Mouse (Mus musculus) CD4-positive, CD25-positive, alpha-beta regulatory T cell, adult 9 weeks (primary cell): ENCODE results near the gene Gm8108. TPM values are rescaled to one million over a fixed set of nuclear protein-coding genes. Genes with fewer than 3 reads are reported as not detected.

Experiments
- polyA plus RNA-seq: library from polyadenylated mRNA; unstranded; fragments of 100-300 nt; shearing (Covaris generic); gene quantifications from one replicate; pipeline ENCODE4 v1.2.1, GENCODE M21; 2017

The Gm8108 gene
- 0.79 TPM for polyA plus RNA-seq

GRCm38 (mm10) chr14:4110426-4110825, at the start of gene Gm8108:
TSS of gene Gm8108 (plus strand) at chr14:4110526.

DNA sequence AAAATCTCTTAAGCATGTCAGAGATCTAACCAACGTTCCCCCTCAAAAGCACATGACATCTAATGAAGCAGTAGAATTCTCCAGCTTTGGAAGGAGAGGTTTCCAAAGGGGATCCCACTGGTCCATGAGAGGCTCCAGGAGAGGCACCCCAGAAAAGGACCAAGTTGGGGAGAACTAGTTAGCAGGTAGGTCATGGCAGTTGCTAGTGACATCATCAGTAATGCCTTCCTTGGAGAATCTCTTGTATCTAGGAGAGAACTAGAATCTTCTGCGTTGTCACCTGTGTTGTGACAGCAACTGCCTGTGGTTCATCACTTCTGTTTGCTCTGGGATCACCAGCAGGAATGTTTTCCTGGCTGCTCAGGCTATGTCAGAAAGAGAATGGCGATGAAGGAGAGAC, 26.5 kb upstream of the Gm8108 start, which contains the start of gene Gm3115:
Gene Gm3115, plus strand, starts transcription at position 301 of the 400 bp plus-strand sequence.

GRCm38 (mm10) chr14:4164730-4165129, 54.4 kb downstream of the Gm8108 start, which contains the start of gene Gm3127:
TSS of gene Gm3127 (plus strand) at chr14:4165030.

Other genes with a start within 250 kb of the Gm8108 start
- not detected for gene Gm2916, start 226.4 kb upstream of the Gm8108 start, polyA plus RNA-seq
- not detected for gene Gm3029, start 178.8 kb upstream of the Gm8108 start, polyA plus RNA-seq
- gene Gm3095, start 147.0 kb upstream of the Gm8108 start, polyA plus RNA-seq: not detected
- not detected for gene Gm3099, start 112.1 kb upstream of the Gm8108 start, polyA plus RNA-seq
- 0.82 TPM for gene Gm5796, start 86.6 kb upstream of the Gm8108 start, polyA plus RNA-seq
- 0.38 TPM for gene Gm3115, start 26.4 kb upstream of the Gm8108 start, polyA plus RNA-seq
- gene Gm3127, start 54.5 kb downstream of the Gm8108 start, polyA plus RNA-seq: not detected
- 2.3 TPM for gene Gm2974, start 72.0 kb downstream of the Gm8108 start, polyA plus RNA-seq
- gene Gm3138, start 139.1 kb downstream of the Gm8108 start, polyA plus RNA-seq: not detected
- gene Gm3149, start 206.8 kb downstream of the Gm8108 start, polyA plus RNA-seq: not detected
- 7.4 TPM for gene 2610042L04Rik, start 224.2 kb downstream of the Gm8108 start, polyA plus RNA-seq